Mouse (Mus musculus): ENCODE measurements around the gene Slx4ip.

Slx4ip gene

GRCm38 (mm10) chr2:136947937-136948336, 56.9 kb downstream of the Slx4ip start:
- peak; percentile 33 to 64 for DNase-seq

- DNase-seq: peak; percentile 70 to 86
Observed at GRCm38 (mm10) chr2:136952238-136952637, 61.2 kb downstream of the Slx4ip start.

GRCm38 (mm10) chr2:136955726-136956571, 64.9 kb downstream of the Slx4ip start:
- no peak for DNase-seq

DNA sequence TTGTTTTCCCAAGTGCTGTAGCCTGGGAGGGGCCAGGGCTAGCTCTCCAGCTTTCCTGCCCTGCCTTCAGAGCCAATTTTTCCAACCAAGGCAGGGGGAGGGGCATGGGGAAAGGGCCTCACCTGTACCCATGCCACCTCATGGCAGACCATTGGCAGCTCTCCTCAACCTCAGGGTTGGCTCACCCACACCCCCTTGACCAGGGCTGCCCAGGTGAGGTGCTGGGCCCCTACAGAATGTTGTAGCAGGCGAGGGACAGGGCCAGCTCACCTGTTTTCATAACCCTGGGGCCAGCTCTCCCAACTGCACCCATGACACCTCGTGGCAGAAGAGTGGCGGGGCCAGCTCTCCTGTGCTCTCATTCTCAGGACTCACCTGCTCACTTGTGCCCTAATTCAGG, 67.7 kb downstream of the Slx4ip start:
- no peak for DNase-seq

- no peak for DNase-seq
Observed at GRCm38 (mm10) chr2:136975774-136976173, 84.8 kb downstream of the Slx4ip start.

DNA sequence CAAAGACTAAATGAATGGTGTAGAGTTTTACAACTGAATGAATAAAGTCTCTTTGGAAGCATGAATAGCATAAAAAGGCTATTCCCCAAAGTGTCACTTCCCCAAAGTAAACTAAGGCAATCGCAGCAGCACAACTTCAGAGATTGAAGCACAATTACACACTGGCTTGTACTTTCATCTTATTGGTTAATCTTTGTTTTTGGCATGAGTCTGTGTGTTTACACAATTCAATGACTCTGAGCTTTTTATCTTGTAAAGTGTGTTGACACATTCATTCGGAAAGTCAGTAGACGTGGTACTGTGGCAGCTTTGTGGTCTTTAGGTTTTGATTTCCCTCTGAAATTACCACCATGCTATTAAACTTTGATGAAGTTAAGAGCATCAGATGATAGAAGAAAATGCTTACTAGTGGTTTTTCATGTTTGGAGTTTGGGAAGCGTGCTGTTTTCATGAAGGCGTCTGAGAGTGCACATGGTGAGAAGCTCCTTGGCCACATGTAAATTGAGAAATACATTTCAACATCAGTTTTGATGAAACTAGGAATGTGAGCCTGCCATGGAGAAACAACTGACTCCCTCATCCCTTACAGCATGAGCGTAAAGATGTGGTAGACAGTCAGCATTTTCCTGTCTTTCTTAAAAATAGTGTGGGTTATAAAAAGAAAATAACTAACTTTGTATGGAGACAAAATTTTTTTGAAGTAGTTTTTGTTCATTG, 88.2 kb downstream of the Slx4ip start:
- DNase-seq: no peak

- DNase-seq: no peak
Observed at GRCm38 (mm10) chr2:136981062-136981879, 90.3 kb downstream of the Slx4ip start.

DNA sequence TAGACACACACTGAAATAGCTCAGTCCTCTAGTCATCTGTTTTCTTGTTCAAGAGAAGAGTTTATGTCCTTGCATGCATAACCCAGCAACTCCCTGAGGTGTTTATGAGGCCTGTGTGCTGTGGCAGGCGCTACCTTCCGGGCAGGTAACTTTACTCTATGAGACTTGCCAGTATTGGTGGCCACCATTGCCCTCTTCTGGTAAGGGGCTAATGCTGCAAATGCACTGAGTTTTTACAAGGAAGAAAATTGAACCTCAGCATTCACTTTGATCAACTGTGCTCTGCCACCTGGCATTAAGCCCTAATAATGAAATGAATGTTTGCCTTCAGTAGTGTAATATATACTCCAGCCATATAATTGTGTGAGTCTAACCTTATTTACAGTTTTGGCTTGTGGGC, 92.9 kb downstream of the Slx4ip start:
- peak in 1 of 2 experiments; percentile 23 for DNase-seq

GRCm38 (mm10) chr2:136985998-136986730, 95.1 kb downstream of the Slx4ip start:
- no peak for DNase-seq

DNA sequence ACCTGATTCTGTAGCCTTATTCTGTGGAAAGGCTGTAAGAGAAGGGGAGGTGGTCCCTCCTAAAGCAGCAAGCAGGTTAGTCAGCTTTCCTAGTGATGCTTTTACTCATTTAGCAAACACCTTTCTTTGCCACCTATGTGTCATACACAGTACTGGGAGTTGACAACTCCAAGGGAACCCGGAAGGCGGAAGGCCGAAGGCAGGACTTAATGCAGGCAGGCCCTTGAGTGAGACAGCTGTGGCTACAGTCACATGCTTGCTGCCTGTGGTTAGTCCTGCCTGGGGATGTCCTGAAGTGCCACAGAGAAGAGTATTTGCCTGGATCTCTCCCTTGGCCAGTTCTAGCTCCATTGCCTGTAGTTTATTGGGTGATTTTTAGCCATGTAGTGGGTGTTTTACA, 102.1 kb downstream of the Slx4ip start:
- DNase-seq: no peak

DNA sequence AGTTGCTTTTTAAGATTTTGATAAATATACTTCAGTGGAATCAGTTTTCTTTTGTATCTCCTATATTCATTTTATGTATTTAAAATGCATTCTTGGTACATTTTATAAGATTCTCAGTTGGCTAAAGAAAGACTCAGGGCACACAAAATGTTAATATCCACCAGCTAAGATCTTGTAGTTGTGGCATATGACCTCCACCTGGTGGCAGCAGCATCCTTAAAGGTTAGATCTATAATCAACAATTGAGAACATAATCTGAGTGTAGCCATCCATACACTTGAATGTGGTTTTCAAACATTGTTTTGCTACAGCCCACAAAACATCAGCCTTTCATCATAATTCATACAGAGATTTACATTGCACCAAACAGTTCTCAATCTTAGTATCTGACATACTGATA, 106.1 kb downstream of the Slx4ip start:
- DNase-seq: peak; percentile 35 to 71

GRCm38 (mm10) chr2:137002031-137002430, 111.0 kb downstream of the Slx4ip start:
- DNase-seq: no peak

DNA sequence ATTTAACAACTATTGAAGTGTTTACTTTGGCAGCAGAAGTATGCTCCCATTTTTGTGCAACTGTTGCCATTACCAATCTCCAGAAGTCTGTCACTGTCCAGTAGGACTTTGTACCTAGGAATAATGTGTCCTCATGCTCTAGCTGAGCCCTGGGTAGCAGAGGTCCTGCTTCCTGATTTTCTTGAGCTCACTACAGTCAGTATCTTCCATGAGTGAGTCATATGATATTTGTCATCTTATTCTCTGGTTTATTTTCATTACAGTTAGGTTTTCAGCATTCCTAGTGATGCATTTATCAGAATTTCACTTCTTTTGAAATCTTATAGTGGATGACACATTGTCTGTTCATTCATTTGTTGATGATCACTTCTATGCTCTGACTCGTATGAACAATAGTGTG, 115.6 kb downstream of the Slx4ip start:
- no peak for DNase-seq

DNA sequence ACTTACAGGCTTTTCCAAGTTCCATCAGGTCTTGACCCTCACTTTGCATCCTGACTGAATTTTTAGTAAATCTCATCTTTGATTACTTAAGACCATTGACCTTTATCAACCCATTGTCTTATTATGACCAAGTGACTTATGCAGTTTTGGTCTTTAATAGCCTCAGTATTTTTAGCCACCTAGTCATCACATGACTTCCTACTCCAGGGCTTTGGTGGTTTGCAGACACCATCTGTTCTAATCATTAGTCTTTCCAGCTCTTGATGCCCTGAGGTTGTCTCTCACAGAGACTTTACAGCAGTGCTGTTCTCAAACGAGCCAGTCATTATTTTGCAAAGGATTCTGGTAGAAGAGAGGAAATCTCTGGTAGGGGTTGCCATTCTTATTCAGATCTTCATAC, 121.0 kb downstream of the Slx4ip start:
- no peak for DNase-seq

DNA sequence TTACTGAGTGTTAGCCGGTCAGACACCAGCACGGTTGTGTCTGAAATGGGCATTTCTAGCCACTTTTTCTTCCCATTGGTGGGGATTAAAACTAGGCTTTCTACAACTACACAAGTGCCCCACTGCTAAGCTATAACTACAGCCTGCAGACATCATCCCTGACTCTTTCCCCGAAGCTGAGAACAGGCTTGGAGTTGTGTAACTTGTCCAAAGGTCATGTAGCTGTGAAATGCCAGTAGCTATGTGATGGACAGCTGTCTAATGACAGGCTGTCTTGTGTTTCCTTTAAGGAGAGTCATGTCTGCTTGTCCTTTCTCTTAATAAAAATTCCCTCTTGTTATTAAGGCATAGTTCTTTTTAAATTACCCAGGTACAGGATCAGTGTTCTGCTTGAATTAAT, 122.1 kb downstream of the Slx4ip start:
- DNase-seq: peak; percentile 16 to 40

GRCm38 (mm10) chr2:137013811-137014350, 122.9 kb downstream of the Slx4ip start:
- no peak for DNase-seq

DNA sequence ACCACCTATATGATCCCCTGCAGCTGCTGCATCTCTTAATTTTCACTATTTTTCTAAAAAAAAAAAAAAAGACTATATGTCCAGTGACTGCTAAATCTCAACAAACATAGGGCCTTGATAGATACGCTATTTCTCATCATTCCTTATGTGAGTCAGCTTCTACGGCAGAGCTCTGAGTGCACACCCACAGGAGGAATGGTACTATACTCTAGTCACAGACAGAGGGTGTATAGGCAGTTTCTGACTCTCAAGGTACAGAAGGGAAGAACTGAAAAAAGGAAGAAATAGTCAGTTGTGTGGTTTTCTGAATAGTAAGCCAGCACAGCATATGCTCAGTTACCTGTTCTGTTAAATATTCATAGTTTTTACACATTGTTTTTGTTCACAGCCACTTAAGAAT, 123.4 kb downstream of the Slx4ip start:
- no peak for DNase-seq

DNA sequence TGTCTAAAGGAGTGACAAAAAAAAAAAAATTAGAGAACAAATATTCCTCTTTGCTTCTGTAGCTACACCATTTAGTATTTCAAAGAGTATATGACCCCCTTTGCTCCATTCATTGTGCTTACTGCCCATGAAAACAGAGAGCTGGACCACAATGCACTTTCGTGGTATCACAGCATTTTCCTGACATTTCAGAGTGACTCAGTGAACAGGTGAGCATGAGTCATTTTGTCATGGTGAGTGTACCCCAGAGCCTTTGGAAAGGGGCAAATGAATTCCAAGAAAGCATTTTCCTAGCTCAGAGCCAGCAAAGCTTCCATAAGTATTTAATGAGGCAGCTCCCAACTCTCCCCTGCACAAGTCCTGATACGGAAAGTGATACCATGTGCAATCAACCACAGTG, 153.1 kb downstream of the Slx4ip start:
- DNase-seq: no peak

DNA sequence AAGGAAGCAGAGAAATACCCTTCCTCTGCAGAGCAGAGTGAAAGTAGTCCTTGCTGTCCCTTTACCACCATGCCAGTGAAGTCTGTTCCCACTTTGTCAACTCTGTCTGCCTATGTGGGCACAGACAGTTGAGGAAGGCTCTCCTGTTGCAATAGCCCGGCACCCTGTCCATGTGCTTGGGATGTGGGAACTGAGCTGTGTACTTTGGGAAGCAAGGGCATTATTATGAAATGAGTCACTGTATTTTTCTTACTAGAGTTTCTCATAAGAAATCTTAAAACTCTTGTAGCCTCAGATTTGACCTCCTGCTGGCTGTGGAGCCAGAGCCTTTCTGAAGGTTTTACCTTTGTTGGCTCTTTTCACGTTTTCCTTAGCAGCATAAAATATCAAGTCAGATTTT, 158.3 kb downstream of the Slx4ip start:
- no peak for DNase-seq

DNA sequence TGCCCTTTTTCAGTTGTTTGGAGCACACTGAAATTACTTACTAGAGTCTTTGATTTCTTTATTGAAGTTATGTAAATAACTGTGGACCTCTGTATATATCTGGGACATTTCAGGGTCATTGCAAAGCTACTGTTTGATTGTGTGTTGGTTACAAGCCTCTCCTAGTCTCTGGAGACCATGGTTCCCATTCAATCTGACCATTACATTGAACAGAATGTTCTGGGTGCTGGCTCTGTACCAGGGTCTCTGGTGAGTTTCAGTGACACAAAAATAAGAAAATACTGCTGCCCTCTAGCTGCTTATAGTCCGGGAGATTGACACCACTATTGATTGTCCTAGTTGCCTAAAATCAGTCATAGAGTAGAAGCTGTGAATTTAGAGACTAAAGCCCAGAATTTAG, 158.9 kb downstream of the Slx4ip start:
- peak in 1 of 2 experiments; percentile 18 for DNase-seq

DNA sequence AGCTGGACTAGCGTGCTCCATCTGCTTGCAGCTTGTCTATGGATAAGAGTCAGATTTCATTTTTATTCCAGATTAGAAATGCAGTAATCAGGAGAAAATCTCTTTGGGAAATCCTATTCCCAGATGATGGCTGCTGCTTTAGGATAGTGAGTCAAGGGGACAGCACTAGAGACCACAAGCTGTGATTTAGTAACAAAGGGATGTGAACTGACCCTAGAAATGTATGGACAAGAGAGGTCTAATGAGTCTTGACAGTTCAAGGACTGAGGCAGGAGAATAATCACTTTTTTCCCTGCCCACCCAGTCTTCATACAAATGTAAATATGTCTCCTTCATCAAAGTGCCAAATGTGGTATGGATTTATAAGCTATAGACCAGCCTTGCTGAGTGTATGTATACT, 172.8 kb downstream of the Slx4ip start:
- DNase-seq: no peak

DNA sequence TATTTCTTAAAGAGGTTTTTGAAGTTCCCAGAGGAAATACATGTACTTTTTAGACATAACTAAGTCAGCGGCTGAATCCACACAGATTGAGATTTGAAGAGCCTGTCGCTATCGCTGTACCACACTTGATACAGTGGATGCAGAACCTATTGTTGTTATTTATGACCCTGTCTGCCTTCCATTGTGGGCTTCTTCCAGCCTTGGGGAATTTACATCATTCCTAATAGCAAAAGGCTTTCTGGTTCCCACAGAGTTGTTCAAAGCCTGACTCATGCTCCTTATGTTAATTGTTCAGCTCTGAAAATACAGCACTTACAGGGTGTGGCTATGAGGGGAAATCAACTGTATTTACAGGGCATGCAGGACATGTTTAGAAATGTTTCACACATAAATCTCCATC, 173.5 kb downstream of the Slx4ip start:
- DNase-seq: no peak

Data from kidney, postnatal 36 days (tissue).